Mouse (Mus musculus) heart, adult 2 months (tissue): ENCODE data around the gene Serpina12.

ENCODE experiments used
- CTCF ChIP-seq: fragments of 200-600 bp; IDR thresholded peaks from 2 replicates; pipeline ENCODE4 v1.8.1; 2022; ENCODE audit warnings: antibody characterized with exemption, mild to moderate bottlenecking, moderate library complexity
- EP300 ChIP-seq: fragments of 200-500 bp; IDR thresholded peaks from 2 replicates; pipeline ENCODE4 v1.6.1; 2011; ENCODE audit warnings: low read depth, low read length, control low read depth; ENCODE audit not compliant: insufficient read depth
- POLR2A ChIP-seq: fragments of 200-500 bp; IDR thresholded peaks from 2 replicates; pipeline ENCODE4 v1.6.1; 2011; ENCODE audit warnings: mild to moderate bottlenecking, low read depth, low read length, control low read depth; ENCODE audit not compliant: insufficient read depth

GRCm38 (mm10) chr12:104061862-104062261 lies 17.6 kb upstream of the Serpina12 start:
- TF ChIP-seq POLR2A: no peak
- TF ChIP-seq CTCF: no peak
- TF ChIP-seq EP300: no peak
